Mouse (Mus musculus) forebrain, embryonic 15.5 days (tissue): ENCODE data around the gene Map2. TPM values are rescaled to one million over a fixed set of nuclear protein-coding genes. Genes with fewer than 3 reads are reported as not detected.

ENCODE experiments used
- ATAC-seq: fragments of 200-750 bp; cut with Nextera tagmentation; replicated peaks from 2 replicates; pipeline ENCODE4 v1.8.0; 2017; ENCODE audit warnings: mild to moderate bottlenecking, moderate TSS enrichment, moderate library complexity
- H3K27ac ChIP-seq: fragments of 300-500 bp; sonication (generic); replicated peaks from 2 replicates; pipeline ENCODE4 v1.5.1; 2015; ENCODE audit warnings: mild to moderate bottlenecking, inconsistent platforms
- H3K27me3 ChIP-seq: fragments of 300-500 bp; sonication (generic); 2 replicates; pipeline ENCODE4 v1.6.1; 2015; ENCODE audit warnings: inconsistent platforms
- H3K36me3 ChIP-seq: fragments of 300-500 bp; sonication (generic); 2 replicates; pipeline ENCODE4 v1.6.1; 2015; ENCODE audit warnings: mild to moderate bottlenecking, inconsistent platforms
- H3K4me1 ChIP-seq: fragments of 300-500 bp; sonication (generic); 2 replicates; pipeline ENCODE4 v1.6.1; 2015; ENCODE audit warnings: inconsistent platforms
- H3K4me2 ChIP-seq: fragments of 300-500 bp; sonication (generic); replicated peaks from 2 replicates; pipeline ENCODE4 v1.6.1; 2015; ENCODE audit warnings: mild to moderate bottlenecking, inconsistent platforms
- H3K4me3 ChIP-seq: fragments of 300-500 bp; sonication (generic); 2 replicates; pipeline ENCODE4 v1.5.1; 2015; ENCODE audit warnings: mild to moderate bottlenecking, inconsistent platforms
- H3K9ac ChIP-seq: fragments of 300-500 bp; sonication (generic); replicated peaks from 2 replicates; pipeline ENCODE4 v1.6.1; 2015; ENCODE audit warnings: mild to moderate bottlenecking, inconsistent platforms
- H3K9me3 ChIP-seq: fragments of 300-500 bp; sonication (generic); 2 replicates; pipeline ENCODE4 v1.6.1; 2016; ENCODE audit warnings: inconsistent platforms
- WGBS: fragments of 180-500 bp; shearing (Covaris S2); methylation state at CpG from one replicate; pipeline ENCODE4 v1.1.7; 2015; ENCODE audit warnings: mixed read lengths; 5-methylcytosine and 5-hydroxymethylcytosine counted together
- polyA plus RNA-seq: library from polyadenylated mRNA; unstranded; fragments of >200 nt; fragmentation: Nextera tagmentation; extraction: Ambion mirVana; gene quantifications from 2 replicates; pipeline ENCODE4 v1.2.1, GENCODE M21; 2015

Gene Map2
- polyA plus RNA-seq, 1 experiment from 2014 or later = 448 TPM

GRCm38 (mm10) chr1:66211074-66211791 lies 36.2 kb downstream of the Map2 start:
- no peak overlapping the region for H3K4me3 ChIP-seq
- no peak overlapping the region for H3K4me2 ChIP-seq
- no peaks in the 10 kb centered on the region for H3K9me3 ChIP-seq
- ATAC-seq = no peak
- H3K4me1 ChIP-seq = peaks cover 25% of the 10 kb centered on the region
- H3K27me3 ChIP-seq = no peaks in the 10 kb centered on the region
- H3K36me3 ChIP-seq = no peaks in the 10 kb centered on the region
- no peak overlapping the region for H3K9ac ChIP-seq
- H3K27ac ChIP-seq = no peak overlapping the region
- 58% methylated on average over 7 of the region's 7 CpGs for WGBS

DNA sequence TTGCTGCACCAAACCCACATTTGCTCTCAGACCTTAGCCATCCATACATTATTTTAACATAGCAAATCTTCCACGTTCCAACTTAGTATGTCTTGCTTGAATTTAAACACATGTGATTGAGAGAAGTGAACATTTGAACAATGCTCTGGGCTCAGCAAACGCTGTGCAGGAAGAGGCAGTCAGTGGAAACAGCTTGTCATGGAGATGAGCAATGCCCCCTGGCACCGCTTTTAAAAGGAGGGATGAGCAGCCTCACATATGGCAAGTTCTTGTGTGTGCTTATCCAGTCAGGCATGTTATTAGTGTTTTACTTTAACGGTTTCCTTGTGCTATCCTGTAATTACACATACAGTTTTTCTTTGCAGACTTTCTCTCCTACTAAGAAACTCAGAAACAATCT lies 46.4 kb downstream of the Map2 start:
- no peak for ATAC-seq
- no peak overlapping the region for H3K9ac ChIP-seq

DNA sequence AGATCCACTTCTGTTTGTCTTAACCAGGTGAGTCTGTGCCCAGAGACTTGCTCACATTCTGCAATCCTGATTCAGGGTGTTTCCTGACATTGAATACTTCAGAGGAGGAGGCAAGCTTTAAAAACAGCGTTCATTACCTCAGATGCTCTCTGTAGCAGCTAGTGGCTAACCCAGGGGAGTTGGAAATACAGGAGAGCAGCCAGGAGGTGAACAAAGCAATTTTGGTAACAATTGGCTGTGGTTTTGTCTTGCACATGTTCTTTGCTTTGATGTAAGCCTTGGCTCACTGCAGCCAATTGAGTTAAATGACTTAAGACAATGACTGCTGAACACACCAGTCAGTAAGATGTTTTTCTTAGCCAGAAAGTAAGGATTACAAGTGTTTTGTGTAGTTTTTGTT lies 48.3 kb downstream of the Map2 start:
- ATAC-seq = no peak
- Histone ChIP-seq H3K4me2 (no peak overlapping the region), H3K27me3 (no peaks in the 10 kb centered on the region), H3K9me3 (no peaks in the 10 kb centered on the region), H3K9ac (no peak overlapping the region), H3K36me3 (no peaks in the 10 kb centered on the region), H3K27ac (no peak overlapping the region), H3K4me1 (peaks cover 52% of the 10 kb centered on the region), H3K4me3 (no peak overlapping the region)
- WGBS = 29% methylated on average over 1 of the region's 1 CpGs

More for the DNA sequence above, 46.4 kb downstream of the Map2 start:
- WGBS = 37% methylated on average over 4 of the region's 4 CpGs
- Histone ChIP-seq H3K27ac (peak overlapping the region; percentile 14; the same call in 1 of the 2 replicates), H3K4me2 (no peak overlapping the region), H3K9me3 (no peaks in the 10 kb centered on the region), H3K4me1 (peaks cover 41% of the 10 kb centered on the region), H3K27me3 (no peaks in the 10 kb centered on the region), H3K36me3 (no peaks in the 10 kb centered on the region), H3K4me3 (no peak overlapping the region)

GRCm38 (mm10) chr1:66226372-66227368 lies 51.6 kb downstream of the Map2 start:
- peak; percentile 78 for ATAC-seq
- H3K9ac ChIP-seq = no peak overlapping the region
- H3K4me2 ChIP-seq = no peak overlapping the region
- WGBS = 18% methylated on average over 7 of the region's 7 CpGs
- H3K9me3 ChIP-seq = no peaks in the 10 kb centered on the region
- peak overlapping the region; percentile 60 for H3K27ac ChIP-seq
- H3K36me3 ChIP-seq = no peaks in the 10 kb centered on the region
- H3K4me1 ChIP-seq = peaks cover 38% of the 10 kb centered on the region
- H3K4me3 ChIP-seq = no peak overlapping the region
- H3K27me3 ChIP-seq = no peaks in the 10 kb centered on the region

DNA sequence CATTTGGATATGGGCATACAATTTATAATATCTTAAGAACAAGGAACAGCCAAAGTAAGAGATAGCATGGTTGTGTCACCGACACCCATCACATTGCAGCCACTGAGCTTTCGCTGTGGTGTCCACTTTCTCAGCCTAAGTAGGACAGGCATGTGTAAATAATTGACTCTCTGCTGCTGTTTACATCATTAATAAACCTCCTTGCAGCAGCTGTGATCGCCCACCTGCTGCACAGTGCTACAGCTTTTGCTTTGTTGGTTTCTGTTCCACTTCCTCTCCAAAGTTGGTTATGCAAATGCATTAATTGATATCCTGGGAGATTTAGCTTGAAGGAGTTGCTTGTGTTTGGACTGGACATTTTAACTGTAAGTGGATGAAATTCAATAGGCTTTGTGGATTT lies 53.1 kb downstream of the Map2 start:
- WGBS = 11% methylated on average over 3 of the region's 3 CpGs
- H3K4me3 ChIP-seq = no peak overlapping the region
- ATAC-seq = peak; percentile 42
- H3K4me2 ChIP-seq = no peak overlapping the region
- H3K36me3 ChIP-seq = no peaks in the 10 kb centered on the region
- H3K27ac ChIP-seq = peak overlapping the region; percentile 27; the same call in 1 of the 2 replicates
- peaks cover 33% of the 10 kb centered on the region for H3K4me1 ChIP-seq
- H3K27me3 ChIP-seq = no peaks in the 10 kb centered on the region
- H3K9me3 ChIP-seq = no peaks in the 10 kb centered on the region
- H3K9ac ChIP-seq = no peak overlapping the region

GRCm38 (mm10) chr1:66230345-66230744 lies 55.3 kb downstream of the Map2 start:
- H3K4me3 ChIP-seq = no peak overlapping the region
- no peaks in the 10 kb centered on the region for H3K9me3 ChIP-seq
- no peak overlapping the region for H3K9ac ChIP-seq
- WGBS = 94% methylated on average over 3 of the region's 3 CpGs
- no peaks in the 10 kb centered on the region for H3K27me3 ChIP-seq
- H3K27ac ChIP-seq = no peak overlapping the region
- peaks cover 37% of the 10 kb centered on the region for H3K4me1 ChIP-seq
- ATAC-seq = no peak
- no peaks in the 10 kb centered on the region for H3K36me3 ChIP-seq
- H3K4me2 ChIP-seq = no peak overlapping the region

DNA sequence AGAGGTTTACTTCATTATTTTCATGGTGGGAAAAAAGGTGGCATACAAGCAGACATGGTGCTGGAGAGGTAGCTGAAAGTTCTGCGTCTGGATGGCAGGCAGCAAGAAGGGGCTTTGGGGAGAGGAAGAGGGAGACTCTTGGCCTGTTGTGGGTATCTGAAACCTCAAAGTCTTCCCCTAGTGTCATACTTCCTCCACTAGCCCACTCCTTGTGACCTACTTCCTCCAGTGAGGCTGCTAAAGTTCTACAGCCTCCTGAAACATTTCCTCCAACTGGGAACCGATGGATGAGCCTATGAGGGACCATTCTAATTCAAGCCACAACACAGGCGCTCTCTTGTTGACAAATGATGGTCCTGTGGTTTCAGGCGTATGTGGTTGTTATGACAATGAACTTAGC lies 56.9 kb downstream of the Map2 start:
- Histone ChIP-seq H3K36me3 (no peaks in the 10 kb centered on the region), H3K9me3 (no peaks in the 10 kb centered on the region), H3K4me2 (no peak overlapping the region), H3K27me3 (no peaks in the 10 kb centered on the region), H3K4me1 (peaks cover 21% of the 10 kb centered on the region), H3K4me3 (no peak overlapping the region), H3K9ac (no peak overlapping the region), H3K27ac (no peak overlapping the region)
- ATAC-seq = no peak
- 92% methylated on average over 4 of the region's 4 CpGs for WGBS

DNA sequence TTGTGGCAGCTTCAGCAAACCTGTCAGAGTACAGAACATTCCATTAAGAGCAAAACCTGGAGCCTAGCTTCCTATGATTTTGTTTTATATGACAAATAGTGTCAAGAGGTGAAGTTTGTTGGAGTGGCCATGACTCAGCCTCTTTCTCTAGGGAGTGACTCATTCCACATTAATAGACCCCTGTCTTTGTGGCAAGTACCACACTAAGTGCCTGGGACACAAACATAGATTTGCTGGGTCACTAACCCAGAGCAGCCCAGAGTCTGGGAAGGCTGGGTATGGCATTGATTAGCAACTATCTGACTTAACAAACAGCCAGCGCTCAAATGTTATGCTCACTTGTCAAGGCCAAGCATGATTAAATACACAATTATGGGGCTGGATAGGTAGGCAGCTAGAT lies 69.8 kb downstream of the Map2 start:
- peaks cover 20% of the 10 kb centered on the region for H3K4me1 ChIP-seq
- H3K9ac ChIP-seq = no peak overlapping the region
- WGBS = 88% methylated on average over 1 of the region's 1 CpGs
- no peaks in the 10 kb centered on the region for H3K27me3 ChIP-seq
- no peak overlapping the region for H3K4me3 ChIP-seq
- H3K36me3 ChIP-seq = no peaks in the 10 kb centered on the region
- H3K9me3 ChIP-seq = no peaks in the 10 kb centered on the region
- no peak overlapping the region for H3K4me2 ChIP-seq
- H3K27ac ChIP-seq = no peak overlapping the region
- no peak for ATAC-seq

- peaks cover 12% of the 10 kb centered on the region; the same call in 1 of the 2 replicates for H3K36me3 ChIP-seq
- H3K9ac ChIP-seq = no peak overlapping the region
- no peak for ATAC-seq
- H3K4me1 ChIP-seq = peaks cover 40% of the 10 kb centered on the region
- H3K9me3 ChIP-seq = no peaks in the 10 kb centered on the region
- WGBS = 5% methylated on average over 4 of the region's 4 CpGs
- H3K4me2 ChIP-seq = no peak overlapping the region
- no peaks in the 10 kb centered on the region for H3K27me3 ChIP-seq
- peak overlapping the region; percentile 65 for H3K27ac ChIP-seq
- H3K4me3 ChIP-seq = no peak overlapping the region
Measured at GRCm38 (mm10) chr1:66251649-66252332, 76.7 kb downstream of the Map2 start.

DNA sequence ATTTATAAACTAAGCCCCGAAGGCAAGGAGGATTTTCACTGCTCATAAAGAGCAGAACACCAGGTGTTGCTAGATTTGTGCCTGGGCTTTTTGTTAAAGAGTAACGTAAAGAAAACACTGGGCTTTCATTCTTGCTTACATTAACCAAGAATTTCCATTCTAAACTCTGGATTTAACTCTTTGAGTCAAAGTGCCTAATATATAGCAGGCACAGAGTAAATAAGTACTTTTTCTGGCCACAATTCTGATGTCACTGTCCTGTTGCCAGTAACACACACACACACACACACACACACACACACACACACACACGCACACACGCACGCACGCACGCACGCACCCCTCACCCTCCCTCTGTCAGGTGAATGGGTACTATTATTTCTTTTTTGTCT lies 77.3 kb downstream of the Map2 start:
- Histone ChIP-seq H3K4me1 (peaks cover 34% of the 10 kb centered on the region), H3K9ac (no peak overlapping the region), H3K36me3 (peaks cover 14% of the 10 kb centered on the region; the same call in 1 of the 2 replicates), H3K27me3 (no peaks in the 10 kb centered on the region), H3K4me2 (no peak overlapping the region), H3K27ac (peak overlapping the region; percentile 65), H3K4me3 (no peak overlapping the region), H3K9me3 (no peaks in the 10 kb centered on the region)
- WGBS = 45% methylated on average over 8 of the region's 8 CpGs
- ATAC-seq = no peak

DNA sequence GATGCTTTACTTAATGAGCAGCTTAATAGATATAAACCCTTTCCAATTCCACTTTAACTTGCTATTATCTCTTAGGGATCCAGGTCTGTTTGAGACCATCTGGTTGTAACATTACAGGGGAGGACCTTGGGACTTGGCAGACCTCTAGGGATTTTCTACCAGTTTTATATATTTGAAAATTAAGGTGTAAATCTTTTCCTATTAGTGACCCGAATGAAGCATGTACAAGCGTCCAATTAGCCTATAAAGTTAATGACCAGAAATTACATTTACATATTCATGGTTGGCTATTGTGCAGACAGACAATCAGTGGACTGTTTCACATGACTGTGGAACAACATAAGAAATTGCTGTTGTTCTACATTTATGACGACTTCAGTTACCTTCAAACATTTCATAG lies 88.1 kb downstream of the Map2 start:
- no peak overlapping the region for H3K4me2 ChIP-seq
- no peaks in the 10 kb centered on the region for H3K27me3 ChIP-seq
- no peaks in the 10 kb centered on the region for H3K36me3 ChIP-seq
- no peak for ATAC-seq
- 30% methylated on average over 3 of the region's 3 CpGs for WGBS
- no peak overlapping the region for H3K27ac ChIP-seq
- no peak overlapping the region for H3K9ac ChIP-seq
- H3K4me1 ChIP-seq = peaks cover 15% of the 10 kb centered on the region; the same call in 1 of the 2 replicates
- H3K4me3 ChIP-seq = no peak overlapping the region
- no peaks in the 10 kb centered on the region for H3K9me3 ChIP-seq
